Mouse (Mus musculus) G1E (cell line): Measurements from ENCODE around the gene Kat6b.

ENCODE experiments used
- CTCF ChIP-seq: IDR thresholded peaks from 2 replicates; pipeline ENCODE4 v1.5.1; 2012; ENCODE audit warnings: low read depth, low read length, inconsistent platforms, mixed read lengths
- GATA1 ChIP-seq: IDR thresholded peaks from 2 replicates; pipeline ENCODE4 v1.6.1; 2012; ENCODE audit warnings: borderline replicate concordance, low read length, inconsistent platforms, mixed read lengths
- POLR2AphosphoS5 ChIP-seq: IDR thresholded peaks from 2 replicates; pipeline ENCODE4 v1.6.1; 2012; ENCODE audit warnings: low read depth, low read length, inconsistent platforms; ENCODE audit not compliant: insufficient replicate concordance
- TAL1 ChIP-seq: conservative IDR thresholded peaks from 2 replicates; pipeline ENCODE4 v1.6.1; 2012; ENCODE audit warnings: low read depth, low read length, inconsistent platforms, mixed read lengths

- TF ChIP-seq GATA1 (no peak), TAL1 (no peak), CTCF (no peak), POLR2AphosphoS5 (no peak)
These were observed 19.9 kb downstream of the Kat6b start for GRCm38 (mm10) chr14:21501048-21501657.
